ENCODE assay signal across 30 mouse cellular contexts in genomic region chr11:109091821-109092220, GRCm38 (mm10). TPM values are rescaled to one million over a fixed set of nuclear protein-coding genes. Genes with fewer than 3 reads are reported as not detected.
"Had no signal": no experiment of that assay in that cellular context is flagged by ENCODE, and none has a peak within 500 bp of the region (broad histone marks: within the 10 kb centered on the region; RNA-seq: fewer than 3 reads in every experiment).

No protein-coding gene starts in this region.

- H3K4me2 ChIP-seq: kidney, embryonic 15.5 days; limb, embryonic 12.5 days; limb, embryonic 15.5 days; liver, embryonic 11.5 days; liver, embryonic 15.5 days; lung, embryonic 15.5 days; midbrain, embryonic 12.5 days; midbrain, embryonic 15.5 days; neural tube, embryonic 12.5 days; neural tube, embryonic 15.5 days had no signal

- H3K9me3 ChIP-seq: kidney, embryonic 15.5 days; limb, embryonic 12.5 days; limb, embryonic 15.5 days; liver, embryonic 15.5 days; lung, embryonic 15.5 days; megakaryocyte, embryonic 14.5 days; midbrain, embryonic 12.5 days; midbrain, embryonic 15.5 days; neural tube, embryonic 12.5 days; neural tube, embryonic 15.5 days had no signal

- H3K27me3 ChIP-seq: kidney, embryonic 15.5 days; limb, embryonic 12.5 days; limb, embryonic 15.5 days; liver, embryonic 15.5 days; lung, embryonic 15.5 days; midbrain, embryonic 12.5 days; midbrain, embryonic 15.5 days; neural tube, embryonic 12.5 days; neural tube, embryonic 15.5 days had no signal

- H3K9ac ChIP-seq: kidney, embryonic 15.5 days; limb, embryonic 12.5 days; limb, embryonic 15.5 days; liver, embryonic 15.5 days; lung, embryonic 15.5 days; midbrain, embryonic 12.5 days; midbrain, embryonic 15.5 days; neural tube, embryonic 12.5 days; neural tube, embryonic 15.5 days had no signal

- ATAC-seq: midbrain, embryonic 15.5 days had no signal

- H3K4me1 ChIP-seq: limb, embryonic 15.5 days; liver, embryonic 15.5 days; lung, embryonic 15.5 days; midbrain, embryonic 15.5 days; neural tube, embryonic 12.5 days; neural tube, embryonic 15.5 days had no signal

- H3K4me3 ChIP-seq: kidney, embryonic 15.5 days; left cerebral cortex, adult 2 months; limb, embryonic 12.5 days; limb, embryonic 15.5 days; liver, embryonic 15.5 days; lung, embryonic 15.5 days; megakaryocyte, embryonic 14.5 days; midbrain, embryonic 12.5 days; midbrain, embryonic 15.5 days; neural tube, embryonic 12.5 days; neural tube, embryonic 15.5 days had no signal

- H3K27ac ChIP-seq: kidney, embryonic 15.5 days; left cerebral cortex, adult 2 months; limb, embryonic 12.5 days; limb, embryonic 15.5 days; liver, embryonic 15.5 days; lung, embryonic 15.5 days; midbrain, embryonic 12.5 days; midbrain, embryonic 15.5 days; neural tube, embryonic 12.5 days; neural tube, embryonic 15.5 days had no signal

- H3K36me3 ChIP-seq: kidney, embryonic 15.5 days; limb, embryonic 12.5 days; limb, embryonic 15.5 days; liver, embryonic 15.5 days; lung, embryonic 15.5 days; midbrain, embryonic 12.5 days; midbrain, embryonic 15.5 days; neural tube, embryonic 12.5 days; neural tube, embryonic 15.5 days had no signal

- DNase-seq: kidney, adult 8-10 months; kidney, postnatal 10 days; kidney, postnatal 36 days; layer of hippocampus, postnatal 36 days; lung, adult 18-20 months; lung, postnatal 10 days; lung, postnatal 36 days; right cerebral cortex, postnatal 25 days; thymus, adult 18-20 months; thymus, postnatal 36 days had no signal

RNA-seq across cellular contexts. Expression of gene E030025P04Rik, which starts 52.3 kb away (rescaled TPM):
- total RNA-seq: layer of hippocampus, adult 8-10 months; layer of hippocampus, postnatal 10 days; layer of hippocampus, postnatal 36 days; left cerebral cortex, adult 2 months; left cerebral cortex, postnatal 10 days; left cerebral cortex, postnatal 36 days had no signal
- polyA plus RNA-seq: kidney, embryonic 15.5 days; limb, embryonic 12.5 days; limb, embryonic 15.5 days; liver, embryonic 11.5 days; liver, embryonic 15.5 days; midbrain, embryonic 12.5 days; neural tube, embryonic 12.5 days; neural tube, embryonic 15.5 days; small intestine, adult 2 months; spleen, adult 2 months; stomach, embryonic 16.5 days; testis, adult 2 months had no signal
